ENCODE assay signal across 9 mouse cellular contexts in the genomic region with DNA sequence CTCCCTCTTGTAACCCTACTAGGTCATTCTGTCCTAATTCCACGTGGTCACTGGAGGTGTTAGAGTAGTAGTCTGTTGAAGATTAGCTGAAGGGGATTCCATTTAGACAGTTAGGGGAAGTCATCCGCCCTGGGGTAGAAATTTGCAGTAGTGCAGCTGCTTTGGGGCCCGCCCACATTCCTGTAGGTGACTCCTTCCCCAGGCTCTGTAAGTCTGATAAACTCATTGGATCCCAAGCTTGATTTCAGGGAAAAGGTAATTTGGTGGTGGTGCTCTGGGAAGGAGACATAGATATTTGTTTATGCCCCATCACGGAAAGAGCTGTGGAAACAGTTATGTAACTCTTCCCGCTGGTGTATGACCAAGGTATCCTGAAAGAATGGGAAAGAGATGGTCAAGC. TPM values are rescaled to one million over a fixed set of nuclear protein-coding genes. Genes with fewer than 3 reads are reported as not detected.
DNase-seq lines count a peak whose midpoint lies in the region; ATAC-seq lines count a peak whose summit lies in the region.
"Had no signal": no experiment of that assay in that cellular context is flagged by ENCODE, and none has a peak within 500 bp of the region (broad histone marks: within the 10 kb centered on the region; RNA-seq: fewer than 3 reads in every experiment).

No protein-coding gene starts in this region.

- peak overlapping the region; percentile 100 for H3K9ac ChIP-seq in kidney, embryonic 16.5 days (replicated peaks; ENCODE audit: low read length)
- H3K9ac ChIP-seq in embryonic facial prominence, embryonic 12.5 days, result 0 out of 2 replicates have a peak overlapping the region, but pooled peaks have one; percentile 89
- 0 out of 2 replicates have a peak overlapping the region, but pooled peaks have one; percentile 93 for H3K9ac ChIP-seq in limb, embryonic 13.5 days

- H3K36me3 ChIP-seq in kidney, embryonic 16.5 days (ENCODE audit: insufficient read depth, low read length), result peaks cover 3% of the 10 kb centered on the region; the same call in 1 of the 2 replicates
- no peaks in the 10 kb centered on the region for H3K36me3 ChIP-seq in embryonic facial prominence, embryonic 12.5 days
- H3K36me3 ChIP-seq in limb, embryonic 13.5 days, result peaks cover 3% of the 10 kb centered on the region; the same call in 1 of the 2 replicates

- no peak for DNase-seq in kidney, postnatal 25 days
- DNase-seq in ZHBTc4 (ENCODE audit: low read depth, low spot score), result peak; percentile 20
- DNase-seq in layer of hippocampus, adult 18-20 months (ENCODE audit: low spot score in 2 of 2), result no peak
- no peak for DNase-seq in left cerebral cortex, adult 18-20 months (ENCODE audit: low spot score in 2 of 2)
- DNase-seq: thymus, postnatal 36 days had no signal

- peaks cover 4% of the 10 kb centered on the region for H3K9me3 ChIP-seq in kidney, embryonic 16.5 days (ENCODE audit: low read length)
- no peaks in the 10 kb centered on the region for H3K9me3 ChIP-seq in embryonic facial prominence, embryonic 12.5 days
- H3K9me3 ChIP-seq in limb, embryonic 13.5 days, result peaks cover 3% of the 10 kb centered on the region; the same call in 1 of the 2 replicates

- peak overlapping the region; percentile 88 for H3K4me3 ChIP-seq in kidney, embryonic 16.5 days (ENCODE audit: low read length)
- H3K4me3 ChIP-seq in embryonic facial prominence, embryonic 12.5 days, result no peak overlapping the region
- H3K4me3 ChIP-seq in limb, embryonic 13.5 days, result peak overlapping the region; percentile 77

- WGBS in kidney, embryonic 16.5 days, result 49% methylated on average over 5 of the region's 5 CpGs
- WGBS in embryonic facial prominence, embryonic 12.5 days, result 48% methylated on average over 5 of the region's 5 CpGs
- WGBS in limb, embryonic 13.5 days, result 52% methylated on average over 5 of the region's 5 CpGs

- no peaks in the 10 kb centered on the region for H3K27me3 ChIP-seq in kidney, embryonic 16.5 days (ENCODE audit: insufficient read depth, low read length)
- H3K27me3 ChIP-seq in embryonic facial prominence, embryonic 12.5 days, result no peaks in the 10 kb centered on the region
- H3K27me3 ChIP-seq in limb, embryonic 13.5 days, result no peaks in the 10 kb centered on the region

- peak overlapping the region; percentile 100 for H3K27ac ChIP-seq in kidney, embryonic 16.5 days (ENCODE audit: low read length)
- H3K27ac ChIP-seq in embryonic facial prominence, embryonic 12.5 days, result peak overlapping the region; percentile 98; the same call in 1 of the 2 replicates
- H3K27ac ChIP-seq in limb, embryonic 13.5 days, result peak overlapping the region; percentile 99; the same call in 1 of the 2 replicates
- H3K27ac ChIP-seq: macrophage had no signal

- peak overlapping the region; percentile 80 for H3K4me2 ChIP-seq in kidney, embryonic 16.5 days (replicated peaks; ENCODE audit: low read depth, low read length)
- H3K4me2 ChIP-seq in embryonic facial prominence, embryonic 12.5 days (replicated peaks), result peak overlapping the region; percentile 75
- peak overlapping the region; percentile 73 for H3K4me2 ChIP-seq in limb, embryonic 13.5 days (replicated peaks)

- ATAC-seq in kidney, embryonic 16.5 days (ENCODE audit: low FRiP score, low TSS enrichment), result peak; percentile 13; the same call in 1 of the 2 replicates
- ATAC-seq in embryonic facial prominence, embryonic 12.5 days (ENCODE audit: insufficient number of reproducible peaks, insufficient read depth, low FRiP score, low TSS enrichment), result no peak
- no peak for ATAC-seq in limb, embryonic 13.5 days (ENCODE audit: low FRiP score, low read depth)

- peaks cover 26% of the 10 kb centered on the region for H3K4me1 ChIP-seq in kidney, embryonic 16.5 days (ENCODE audit: insufficient read depth, low read length)
- peaks cover 13% of the 10 kb centered on the region for H3K4me1 ChIP-seq in embryonic facial prominence, embryonic 12.5 days
- peaks cover 22% of the 10 kb centered on the region for H3K4me1 ChIP-seq in limb, embryonic 13.5 days

RNA-seq across cellular contexts. Expression of a gene that starts 0.5 kb away (rescaled TPM):
- polyA plus RNA-seq in kidney, embryonic 16.5 days (2015; fragmentation: Nextera tagmentation; extraction: Ambion mirVana), result 120 and 126 TPM in 2 replicates
- polyA plus RNA-seq in embryonic facial prominence, embryonic 12.5 days (2016; fragmentation: Nextera tagmentation; extraction: Ambion mirVana), result 98.4 and 112 TPM in 2 replicates
- 95.6 and 108 TPM in 2 replicates for polyA plus RNA-seq in limb, embryonic 13.5 days (2015; fragmentation: Nextera tagmentation; extraction: Ambion mirVana)
- 10 to 100 TPM; 47.0 to 49.7 TPM for total RNA-seq in layer of hippocampus, adult 18-20 months (2021)
- total RNA-seq in left cerebral cortex, adult 18-20 months (2021), result 10 to 100 TPM; 49.5 to 50.7 TPM
